Mouse (Mus musculus): ENCODE measurements around the gene Zc3h7a. TPM values are rescaled to one million over a fixed set of nuclear protein-coding genes. Genes with fewer than 3 reads are reported as not detected.

Gene Zc3h7a
- polyA plus RNA-seq, 1 experiment from 2014 or later = 70.6 TPM

DNA sequence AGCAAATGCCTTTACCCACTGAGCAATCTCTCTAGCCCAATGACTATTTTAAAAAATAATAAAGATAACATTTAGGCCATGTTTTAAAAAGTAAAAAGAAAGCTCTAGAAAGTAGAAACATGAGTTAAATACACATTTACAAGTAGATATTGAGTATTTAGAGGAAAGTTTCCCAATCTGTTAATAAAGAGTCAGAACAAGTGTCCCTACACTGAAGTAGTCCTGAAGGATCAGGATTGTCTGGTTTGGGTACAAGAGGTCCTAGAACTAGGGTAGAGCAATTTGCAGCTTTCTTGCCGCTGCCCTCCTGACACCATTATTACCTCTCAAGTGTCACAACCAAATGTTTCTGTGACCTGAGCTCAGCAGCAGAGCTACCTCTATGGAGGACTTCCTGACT is 52.1 kb downstream of the Zc3h7a start:
- Histone ChIP-seq H3K27ac (replicated peaks in 1 of 2; ENCODE audit: control insufficient read depth in 1 of 2, insufficient read depth in 1 of 2, low read depth in 2 of 2, low read length in 2 of 2) (no peak overlapping the region), H3K4me1 (ENCODE audit: control insufficient read depth in 2 of 2, insufficient read depth in 2 of 2, low read length in 2 of 2) (no peaks in the 10 kb centered on the region), H3K9me3 (ENCODE audit: control insufficient read depth, low read length) (no peaks in the 10 kb centered on the region), H3K9ac (ENCODE audit: low read length) (no peak overlapping the region), H3K4me3 (ENCODE audit: control insufficient read depth in 1 of 2, insufficient read depth in 1 of 2, low read depth in 1 of 2, low read length in 2 of 2) (no peak overlapping the region), H3K36me3 (ENCODE audit: control insufficient read depth, insufficient read depth, low read length) (peaks cover 82% of the 10 kb centered on the region), H3K4me2 (ENCODE audit: low read length) (no peak overlapping the region), H3K27me3 (ENCODE audit: control insufficient read depth, insufficient read depth, low read length) (no peaks in the 10 kb centered on the region)
- ATAC-seq (ENCODE audit: insufficient number of reproducible peaks, insufficient read depth, low FRiP score, low read depth) = no peak
- WGBS = 89% methylated on average over 1 of the region's 1 CpGs

DNA sequence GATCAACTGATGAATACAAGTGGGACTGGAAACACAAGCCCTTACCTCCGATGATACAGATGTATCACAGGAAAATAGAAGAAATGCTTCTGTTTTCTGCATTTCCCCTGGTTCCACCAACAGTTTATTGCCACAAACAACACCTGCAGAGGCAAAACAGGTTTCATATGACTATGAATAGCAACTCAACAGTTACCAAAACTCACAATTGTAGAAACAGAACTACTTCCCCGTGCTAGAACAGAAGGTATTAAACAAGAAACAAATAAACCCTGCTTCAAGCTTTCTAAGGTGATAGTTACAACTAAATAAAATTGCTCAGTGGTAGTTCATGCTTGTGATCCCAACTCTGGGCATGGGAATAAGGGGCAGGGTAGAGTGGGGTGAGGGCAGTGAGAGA is 53.6 kb downstream of the Zc3h7a start:
- no peaks in the 10 kb centered on the region for H3K4me1 ChIP-seq (ENCODE audit: control insufficient read depth in 2 of 2, insufficient read depth in 2 of 2, low read length in 2 of 2)
- H3K4me2 ChIP-seq (ENCODE audit: low read length) = no peak overlapping the region
- H3K27me3 ChIP-seq (ENCODE audit: control insufficient read depth, insufficient read depth, low read length) = no peaks in the 10 kb centered on the region
- ATAC-seq (ENCODE audit: insufficient number of reproducible peaks, insufficient read depth, low FRiP score, low read depth) = no peak
- H3K4me3 ChIP-seq (ENCODE audit: control insufficient read depth in 1 of 2, insufficient read depth in 1 of 2, low read depth in 1 of 2, low read length in 2 of 2) = no peak overlapping the region
- H3K27ac ChIP-seq (replicated peaks in 1 of 2; ENCODE audit: control insufficient read depth in 1 of 2, insufficient read depth in 1 of 2, low read depth in 2 of 2, low read length in 2 of 2) = no peak overlapping the region
- no peak overlapping the region for H3K9ac ChIP-seq (ENCODE audit: low read length)
- H3K36me3 ChIP-seq (ENCODE audit: control insufficient read depth, insufficient read depth, low read length) = peaks cover 82% of the 10 kb centered on the region
- no peaks in the 10 kb centered on the region for H3K9me3 ChIP-seq (ENCODE audit: control insufficient read depth, low read length)
- 90% methylated on average over 2 of the region's 2 CpGs for WGBS

DNA sequence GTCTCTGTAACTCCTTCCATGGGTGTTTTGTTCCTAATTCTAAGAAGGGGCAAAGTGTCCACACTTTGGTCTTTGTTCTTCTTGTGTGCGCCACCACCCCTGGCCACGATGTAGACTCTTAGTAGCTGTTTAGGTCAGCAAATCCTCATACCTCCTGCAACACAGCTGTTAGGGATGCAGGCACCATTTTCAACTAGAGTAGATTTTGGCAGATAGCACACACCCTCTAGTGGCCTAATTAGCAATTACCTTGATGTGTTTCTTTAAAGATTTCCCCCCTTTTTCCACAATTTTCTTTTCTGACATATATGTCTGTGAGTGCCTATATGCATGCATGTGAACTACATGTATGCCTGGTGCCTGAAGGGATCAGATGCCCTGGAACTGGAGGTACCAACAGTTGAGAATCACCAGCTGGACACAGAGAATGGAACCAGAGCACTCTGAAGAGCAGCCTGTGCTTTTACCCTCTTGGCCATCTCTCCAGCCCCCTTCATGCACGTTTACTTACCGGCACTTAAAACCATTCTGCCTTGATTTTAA is 66.9 kb downstream of the Zc3h7a start:
- Histone ChIP-seq H3K27me3 (ENCODE audit: control insufficient read depth, insufficient read depth, low read length) (no peaks in the 10 kb centered on the region), H3K27ac (replicated peaks in 1 of 2; ENCODE audit: control insufficient read depth in 1 of 2, insufficient read depth in 1 of 2, low read depth in 2 of 2, low read length in 2 of 2) (no peak overlapping the region), H3K36me3 (ENCODE audit: control insufficient read depth, insufficient read depth, low read length) (peaks cover 44% of the 10 kb centered on the region), H3K4me3 (ENCODE audit: control insufficient read depth in 1 of 2, insufficient read depth in 1 of 2, low read depth in 1 of 2, low read length in 2 of 2) (no peak overlapping the region), H3K4me1 (ENCODE audit: control insufficient read depth in 2 of 2, insufficient read depth in 2 of 2, low read length in 2 of 2) (no peaks in the 10 kb centered on the region), H3K9me3 (ENCODE audit: control insufficient read depth, low read length) (no peaks in the 10 kb centered on the region), H3K4me2 (ENCODE audit: low read length) (no peak overlapping the region), H3K9ac (ENCODE audit: low read length) (no peak overlapping the region)
- 68% methylated on average over 4 of the region's 4 CpGs for WGBS
- ATAC-seq (ENCODE audit: insufficient number of reproducible peaks, insufficient read depth, low FRiP score, low read depth) = no peak

DNA sequence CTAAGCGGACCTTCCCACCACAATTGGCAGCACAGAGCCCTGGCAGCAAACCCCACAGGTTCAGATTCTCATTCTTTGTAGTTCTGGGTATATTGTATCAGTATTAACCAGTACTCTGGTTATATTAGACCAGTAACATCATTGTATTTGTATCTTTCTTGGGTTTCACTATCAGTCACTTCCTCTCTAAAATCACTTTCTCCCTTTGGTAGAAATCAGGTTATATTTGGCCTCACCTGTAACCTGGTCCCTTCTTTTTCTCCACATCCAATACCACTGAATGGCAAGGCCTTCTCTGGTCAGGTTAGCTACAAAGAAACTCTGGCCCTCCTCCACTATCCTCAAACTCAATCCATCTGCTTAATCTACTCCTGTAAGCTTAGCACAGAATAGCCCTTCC is 71.3 kb downstream of the Zc3h7a start:
- H3K4me2 ChIP-seq (ENCODE audit: low read length) = no peak overlapping the region
- no peak overlapping the region for H3K27ac ChIP-seq (replicated peaks in 1 of 2; ENCODE audit: control insufficient read depth in 1 of 2, insufficient read depth in 1 of 2, low read depth in 2 of 2, low read length in 2 of 2)
- no peak overlapping the region for H3K4me3 ChIP-seq (ENCODE audit: control insufficient read depth in 1 of 2, insufficient read depth in 1 of 2, low read depth in 1 of 2, low read length in 2 of 2)
- peaks cover 41% of the 10 kb centered on the region for H3K36me3 ChIP-seq (ENCODE audit: control insufficient read depth, insufficient read depth, low read length)
- H3K27me3 ChIP-seq (ENCODE audit: control insufficient read depth, insufficient read depth, low read length) = no peaks in the 10 kb centered on the region
- no peak for ATAC-seq (ENCODE audit: insufficient number of reproducible peaks, insufficient read depth, low FRiP score, low read depth)
- no peaks in the 10 kb centered on the region for H3K9me3 ChIP-seq (ENCODE audit: control insufficient read depth, low read length)
- no peaks in the 10 kb centered on the region for H3K4me1 ChIP-seq (ENCODE audit: control insufficient read depth in 2 of 2, insufficient read depth in 2 of 2, low read length in 2 of 2)
- no peak overlapping the region for H3K9ac ChIP-seq (ENCODE audit: low read length)
- WGBS = 88% methylated on average over 1 of the region's 1 CpGs

DNA sequence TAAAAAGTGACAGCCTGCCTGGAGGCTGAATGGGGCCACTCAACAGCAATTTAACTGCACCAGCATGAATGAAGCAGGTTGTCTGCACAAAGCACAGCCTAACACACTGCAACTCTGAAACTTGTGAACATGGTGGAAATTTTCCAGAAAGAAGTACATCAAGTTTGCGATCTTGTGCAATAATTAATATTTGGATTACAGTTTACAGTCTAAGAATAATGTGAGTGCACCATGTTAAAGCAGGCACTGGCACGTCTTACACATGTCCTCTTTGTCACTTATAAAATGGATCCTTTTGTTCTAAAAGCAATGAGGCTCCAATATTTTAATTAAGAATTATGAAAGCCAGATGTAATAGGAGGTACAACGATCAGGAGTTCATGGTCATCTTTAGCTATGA is 78.9 kb downstream of the Zc3h7a start:
- no peak overlapping the region for H3K4me2 ChIP-seq (ENCODE audit: low read length)
- H3K27ac ChIP-seq (replicated peaks in 1 of 2; ENCODE audit: control insufficient read depth in 1 of 2, insufficient read depth in 1 of 2, low read depth in 2 of 2, low read length in 2 of 2) = no peak overlapping the region
- ATAC-seq (ENCODE audit: insufficient number of reproducible peaks, insufficient read depth, low FRiP score, low read depth) = no peak
- H3K4me3 ChIP-seq (ENCODE audit: control insufficient read depth in 1 of 2, insufficient read depth in 1 of 2, low read depth in 1 of 2, low read length in 2 of 2) = no peak overlapping the region
- no peaks in the 10 kb centered on the region for H3K9me3 ChIP-seq (ENCODE audit: control insufficient read depth, low read length)
- H3K27me3 ChIP-seq (ENCODE audit: control insufficient read depth, insufficient read depth, low read length) = no peaks in the 10 kb centered on the region
- no peak overlapping the region for H3K9ac ChIP-seq (ENCODE audit: low read length)
- 96% methylated on average over 3 of the region's 3 CpGs for WGBS
- peaks cover 29% of the 10 kb centered on the region for H3K36me3 ChIP-seq (ENCODE audit: control insufficient read depth, insufficient read depth, low read length)
- H3K4me1 ChIP-seq (ENCODE audit: control insufficient read depth in 2 of 2, insufficient read depth in 2 of 2, low read length in 2 of 2) = peaks cover 5 to 14% of the 10 kb centered on the region in 2 experiments

DNA sequence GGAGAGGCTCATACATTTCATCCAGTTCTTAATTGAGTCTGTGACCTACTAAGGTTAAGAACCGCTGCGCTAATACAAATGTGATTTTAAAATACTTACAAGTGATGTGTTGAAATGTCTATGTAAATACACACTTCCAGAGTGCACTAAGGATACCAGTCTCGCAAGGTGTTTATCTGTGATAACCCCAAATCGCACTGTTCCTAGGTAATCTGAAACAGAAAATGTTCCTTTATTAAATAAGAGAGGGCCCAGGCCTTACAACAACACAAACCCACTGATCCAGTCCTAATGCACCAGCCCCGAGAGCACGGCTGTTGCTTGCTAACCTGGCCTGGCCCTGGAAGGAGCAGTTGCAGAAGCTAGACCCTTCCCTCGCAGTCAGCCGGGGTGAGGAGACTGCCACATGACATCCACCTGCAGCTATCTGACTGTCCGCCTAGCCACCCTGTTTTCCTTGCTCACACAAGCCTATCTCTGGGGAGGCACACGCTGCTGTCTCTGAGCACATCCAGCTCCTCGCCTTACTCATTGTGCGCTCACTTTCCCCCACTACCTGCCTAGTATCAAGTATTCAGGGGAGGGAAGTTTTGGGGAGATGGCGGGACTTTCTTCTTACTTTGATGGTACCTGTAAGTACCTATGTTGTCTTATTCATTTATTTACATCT is 82.3 kb downstream of the Zc3h7a start:
- H3K36me3 ChIP-seq (ENCODE audit: control insufficient read depth, insufficient read depth, low read length) = peaks cover 55% of the 10 kb centered on the region
- 0 out of 2 replicates have a peak overlapping the region, but pooled peaks have one; percentile 18 for H3K9ac ChIP-seq (ENCODE audit: low read length)
- no peaks in the 10 kb centered on the region for H3K27me3 ChIP-seq (ENCODE audit: control insufficient read depth, insufficient read depth, low read length)
- WGBS = 82% methylated on average over 13 of the region's 13 CpGs
- H3K27ac ChIP-seq (replicated peaks in 1 of 2; ENCODE audit: control insufficient read depth in 1 of 2, insufficient read depth in 1 of 2, low read depth in 2 of 2, low read length in 2 of 2) = peak overlapping the region; percentile 29 to 54; a peak in 3 of 4 replicates
- no peak overlapping the region for H3K4me3 ChIP-seq (ENCODE audit: control insufficient read depth in 1 of 2, insufficient read depth in 1 of 2, low read depth in 1 of 2, low read length in 2 of 2)
- H3K9me3 ChIP-seq (ENCODE audit: control insufficient read depth, low read length) = no peaks in the 10 kb centered on the region
- no peak for ATAC-seq (ENCODE audit: insufficient number of reproducible peaks, insufficient read depth, low FRiP score, low read depth)
- H3K4me1 ChIP-seq (ENCODE audit: control insufficient read depth in 2 of 2, insufficient read depth in 2 of 2, low read length in 2 of 2) = peaks cover 9 to 22% of the 10 kb centered on the region in 2 experiments
- no peak overlapping the region for H3K4me2 ChIP-seq (ENCODE audit: low read length)

DNA sequence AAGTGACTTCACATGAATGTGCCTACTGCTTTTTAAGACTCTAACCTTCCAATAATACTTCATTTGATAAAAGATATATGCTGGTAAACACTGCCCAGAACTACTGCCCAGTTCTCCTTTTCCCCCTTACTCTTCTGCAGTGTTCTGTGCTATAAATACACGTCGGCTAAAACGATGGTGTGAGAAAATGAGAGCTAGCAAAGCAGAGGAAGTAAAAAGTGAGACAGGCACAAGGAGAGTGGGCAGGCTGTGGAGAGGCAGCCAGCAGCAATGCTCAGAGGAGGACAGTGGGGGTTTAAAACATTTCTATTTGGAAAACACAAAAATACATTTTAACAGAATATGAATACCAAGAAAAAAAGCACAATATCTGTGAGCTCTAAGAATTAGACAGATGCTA is 83.7 kb downstream of the Zc3h7a start:
- H3K9ac ChIP-seq (ENCODE audit: low read length) = peak overlapping the region; percentile 18; the same call in 1 of the 2 replicates
- no peak overlapping the region for H3K4me3 ChIP-seq (ENCODE audit: control insufficient read depth in 1 of 2, insufficient read depth in 1 of 2, low read depth in 1 of 2, low read length in 2 of 2)
- peak overlapping the region; percentile 2; the same call in 1 of the 2 replicates for H3K4me2 ChIP-seq (ENCODE audit: low read length)
- 36% methylated on average over 3 of the region's 3 CpGs for WGBS
- H3K27me3 ChIP-seq (ENCODE audit: control insufficient read depth, insufficient read depth, low read length) = no peaks in the 10 kb centered on the region
- peaks cover 68% of the 10 kb centered on the region for H3K36me3 ChIP-seq (ENCODE audit: control insufficient read depth, insufficient read depth, low read length)
- peaks cover 9 to 22% of the 10 kb centered on the region in 2 experiments for H3K4me1 ChIP-seq (ENCODE audit: control insufficient read depth in 2 of 2, insufficient read depth in 2 of 2, low read length in 2 of 2)
- no peaks in the 10 kb centered on the region for H3K9me3 ChIP-seq (ENCODE audit: control insufficient read depth, low read length)
- no peak for ATAC-seq (ENCODE audit: insufficient number of reproducible peaks, insufficient read depth, low FRiP score, low read depth)
- H3K27ac ChIP-seq (replicated peaks in 1 of 2; ENCODE audit: control insufficient read depth in 1 of 2, insufficient read depth in 1 of 2, low read depth in 2 of 2, low read length in 2 of 2) = peak overlapping the region; percentile 54 to 61

All from heart, embryonic 14.5 days (tissue).